Comparison of ENCODE assay signal across 16 mouse cellular contexts in the genomic region with DNA sequence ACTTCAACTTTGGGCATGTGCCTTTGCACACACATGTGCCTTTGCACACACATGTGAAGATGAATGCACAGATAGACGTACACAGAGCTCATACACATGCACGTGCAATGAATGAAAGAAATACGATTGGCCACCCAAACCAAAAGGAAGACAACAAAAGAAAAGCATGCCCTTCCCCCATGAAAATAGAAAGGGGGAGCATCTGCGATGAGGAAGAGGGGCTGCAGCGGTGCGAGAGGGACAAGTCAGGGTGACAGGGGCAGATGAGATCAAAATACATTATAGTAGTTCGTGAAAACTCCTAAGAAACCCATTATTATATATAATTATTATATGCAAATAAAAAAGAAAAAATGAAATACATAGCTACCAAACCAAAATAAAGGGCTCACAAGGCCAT.
"Had no signal": no experiment of that assay in that cellular context is flagged by ENCODE, and none has a peak within 500 bp of the region (broad histone marks: within the 10 kb centered on the region; RNA-seq: fewer than 3 reads in every experiment).

No protein-coding gene starts in this region.

- H3K4me2 ChIP-seq: neural tube, embryonic 13.5 days; neural tube, embryonic 15.5 days; stomach, embryonic 15.5 days had no signal

- H3K4me1 ChIP-seq: neural tube, embryonic 13.5 days; neural tube, embryonic 15.5 days; stomach, embryonic 15.5 days had no signal

- H3K9me3 ChIP-seq: neural tube, embryonic 13.5 days; neural tube, embryonic 15.5 days; stomach, embryonic 15.5 days had no signal

- DNase-seq: retina, postnatal 1 day; right cerebral cortex, adult 18-20 months; right cerebral cortex, postnatal 14 days; right cerebral cortex, postnatal 25 days; right cerebral cortex, postnatal 4 days; spleen, adult 18-20 months; thymus, adult 18-20 months; thymus, adult 2 months; thymus, postnatal 14 days; thymus, postnatal 25 days; thymus, postnatal 36 days; thymus, postnatal 4 days had no signal

- H3K27ac ChIP-seq: neural tube, embryonic 13.5 days; neural tube, embryonic 15.5 days; stomach, embryonic 15.5 days; stomach, postnatal 0 days had no signal

- H3K27me3 ChIP-seq: neural tube, embryonic 13.5 days; neural tube, embryonic 15.5 days; stomach, embryonic 15.5 days had no signal

- H3K9ac ChIP-seq: neural tube, embryonic 13.5 days; neural tube, embryonic 15.5 days; stomach, embryonic 15.5 days had no signal

- H3K36me3 ChIP-seq: neural tube, embryonic 13.5 days; neural tube, embryonic 15.5 days; stomach, embryonic 15.5 days had no signal

- H3K4me3 ChIP-seq: neural tube, embryonic 13.5 days; neural tube, embryonic 15.5 days; stomach, embryonic 15.5 days had no signal
